Mouse (Mus musculus) ES-E14 (cell line): ENCODE data around the gene Ebf3. TPM values are rescaled to one million over a fixed set of nuclear protein-coding genes. Genes with fewer than 3 reads are reported as not detected.

Experiments used
- DNase-seq: peaks from one replicate; pipeline ENCODE4 v3.0.0-alpha.2; 2013; ENCODE audit warnings: low read depth, low spot score
- H3K27ac ChIP-seq: 2 replicates; pipeline ENCODE4 v1.5.1; 2012; ENCODE audit warnings: low read depth, mild to moderate bottlenecking, low read length, moderate library complexity, mixed read lengths; ENCODE audit not compliant: poor library complexity, insufficient read depth, severe bottlenecking
- H3K36me3 ChIP-seq: 2 replicates; pipeline ENCODE4 v1.6.1; 2012; ENCODE audit warnings: mild to moderate bottlenecking, low read length, moderate library complexity, mixed read lengths; ENCODE audit not compliant: control insufficient read depth, poor library complexity, insufficient read depth, severe bottlenecking
- H3K4me1 ChIP-seq, 2 experiments: fragments of 150-350 bp in 1 of 2; sonication (generic) in 1 of 2; 2 replicates each; pipeline ENCODE4 v1.6.1; 2012; ENCODE audit warnings: low read length in 2 of 2, mild to moderate bottlenecking in 1 of 2, mixed read lengths in 1 of 2; ENCODE audit not compliant: control insufficient read depth in 2 of 2, insufficient read depth in 2 of 2, poor library complexity in 1 of 2
- H3K4me3 ChIP-seq, 2 experiments: fragments of 150-350 bp in 1 of 2; sonication (generic) in 1 of 2; 2 replicates each; pipeline ENCODE4 v1.5.1; 2012; ENCODE audit warnings: low read length in 2 of 2, low read depth in 1 of 2, mild to moderate bottlenecking in 1 of 2, mixed read lengths in 1 of 2; ENCODE audit not compliant: insufficient read depth in 1 of 2, poor library complexity in 1 of 2, severe bottlenecking in 1 of 2
- H3K9ac ChIP-seq: 2 replicates; pipeline ENCODE4 v1.6.1; 2012; ENCODE audit warnings: low read depth, mild to moderate bottlenecking, low read length, mixed read lengths; ENCODE audit not compliant: poor library complexity, insufficient read depth, severe bottlenecking
- H3K9me3 ChIP-seq: fragments of 150-350 bp; sonication (generic); 2 replicates; pipeline ENCODE4 v1.6.1; 2012; ENCODE audit warnings: low read depth, mild to moderate bottlenecking, low read length; ENCODE audit not compliant: control insufficient read depth, insufficient read depth
- CHD2 ChIP-seq: IDR thresholded peaks from 2 replicates; pipeline ENCODE4 v1.6.1; 2014; ENCODE audit warnings: mild to moderate bottlenecking, low read depth, low read length, inconsistent platforms
- HCFC1 ChIP-seq: IDR thresholded peaks from 2 replicates; pipeline ENCODE4 v1.6.1; 2012; ENCODE audit warnings: low read length, inconsistent platforms, borderline replicate concordance; ENCODE audit not compliant: insufficient read depth
- MAFK ChIP-seq: IDR thresholded peaks from 2 replicates; pipeline ENCODE4 v1.6.1; 2014; ENCODE audit warnings: mild to moderate bottlenecking, low read depth, low read length, inconsistent platforms; ENCODE audit not compliant: insufficient read depth
- ZC3H11A ChIP-seq: IDR thresholded peaks from 2 replicates; pipeline ENCODE4 v1.6.1; 2012; ENCODE audit warnings: low read depth, mild to moderate bottlenecking, inconsistent platforms, low read length, borderline replicate concordance
- ZNF384 ChIP-seq: IDR thresholded peaks from 2 replicates; pipeline ENCODE4 v1.6.1; 2012; ENCODE audit warnings: low read depth, low read length, inconsistent platforms
- in situ Hi-C, 2 experiments: fragments of 600-800 bp; cut with MboI; formaldehyde crosslinking; loops; one replicate each; pipeline ENCODE4 v1.15.1; 2025; ENCODE audit warnings: low sequenced_read_pairs in 2 of 2, inconsistent platforms in 1 of 2; ENCODE audit not compliant: unreplicated experiment in 2 of 2
- total RNA-seq: library from RNA; depleted of rRNA; stranded (reverse); fragments of 300-350 nt; gene quantifications from 2 replicates; pipeline ENCODE4 v1.2.3, GENCODE M21; 2012

Gene Ebf3
- total RNA-seq, 1 experiment: 0.22 TPM

- no peak for DNase-seq
- Histone ChIP-seq H3K36me3 (no peaks in the 10 kb centered on the region), H3K27ac (no peak overlapping the region; the same call in 1 of the 2 replicates), H3K9me3 (no peaks in the 10 kb centered on the region), H3K4me1 (peaks cover 0 to 2% of the 10 kb centered on the region in 2 experiments; a peak in 1 of 4 replicates), H3K4me3 (no peak overlapping the region), H3K9ac (no peak overlapping the region)
- in situ Hi-C loops: loop anchor here in 1 of 2 experiments (25.0 kb wide), 1 partner anchor 813 kb away; no protein-coding TSS in a partner anchor
- no peak for TF ChIP-seq MAFK
- TF ChIP-seq HCFC1: no peak
- TF ChIP-seq ZC3H11A: no peak
- TF ChIP-seq ZNF384: no peak
- TF ChIP-seq CHD2: no peak
Observed at GRCm38 (mm10) chr7:137300169-137300568, 14.1 kb downstream of the Ebf3 start.

- no peak for DNase-seq
Observed at GRCm38 (mm10) chr7:137297594-137298381, 16.5 kb downstream of the Ebf3 start.

GRCm38 (mm10) chr7:137297131-137297530 lies 17.1 kb downstream of the Ebf3 start:
- no peak overlapping the region for H3K4me3 ChIP-seq
- no peak for TF ChIP-seq CHD2
- no peak for TF ChIP-seq ZNF384
- TF ChIP-seq ZC3H11A: no peak
- TF ChIP-seq HCFC1: no peak
- no peak for TF ChIP-seq MAFK
- H3K36me3 ChIP-seq: no peaks in the 10 kb centered on the region
- no peaks in the 10 kb centered on the region for H3K9me3 ChIP-seq
- no peak overlapping the region for H3K27ac ChIP-seq
- H3K9ac ChIP-seq: no peak overlapping the region
- DNase-seq: no peak
- H3K4me1 ChIP-seq: no peaks in the 10 kb centered on the region
- in situ Hi-C loops: no loop called here

More at GRCm38 (mm10) chr7:137297594-137298381, 16.5 kb downstream of the Ebf3 start:
- TF ChIP-seq CHD2 (no peak), ZNF384 (no peak), ZC3H11A (no peak), MAFK (no peak), HCFC1 (no peak)
- H3K27ac ChIP-seq: no peak overlapping the region
- in situ Hi-C loops: no loop called here
- no peaks in the 10 kb centered on the region for H3K4me1 ChIP-seq
- no peaks in the 10 kb centered on the region for H3K9me3 ChIP-seq
- H3K36me3 ChIP-seq: no peaks in the 10 kb centered on the region
- H3K9ac ChIP-seq: no peak overlapping the region
- no peak overlapping the region for H3K4me3 ChIP-seq

- Histone ChIP-seq H3K36me3 (no peaks in the 10 kb centered on the region), H3K4me3 (no peak overlapping the region), H3K4me1 (no peaks in the 10 kb centered on the region), H3K27ac (no peak overlapping the region), H3K9ac (no peak overlapping the region), H3K9me3 (no peaks in the 10 kb centered on the region)
- TF ChIP-seq ZNF384 (no peak), CHD2 (no peak), HCFC1 (no peak), MAFK (no peak), ZC3H11A (no peak)
- in situ Hi-C loops: no loop called here
- DNase-seq: no peak
Observed at GRCm38 (mm10) chr7:137295612-137296011, 18.6 kb downstream of the Ebf3 start.
